Mouse (Mus musculus) olfactory bulb, adult 2 months (tissue): ENCODE results near the gene Rbck1.

Experiments
- CTCF ChIP-seq: fragments of 200-500 bp; IDR thresholded peaks from 2 replicates; pipeline ENCODE4 v1.5.1; 2012; ENCODE audit warnings: low read depth, mild to moderate bottlenecking, low read length, moderate library complexity; ENCODE audit not compliant: insufficient read depth
- POLR2A ChIP-seq: fragments of 200-500 bp; IDR thresholded peaks from 2 replicates; pipeline ENCODE4 v1.6.1; 2012; ENCODE audit warnings: mild to moderate bottlenecking, low read depth, low read length, moderate library complexity; ENCODE audit not compliant: insufficient read depth

DNA sequence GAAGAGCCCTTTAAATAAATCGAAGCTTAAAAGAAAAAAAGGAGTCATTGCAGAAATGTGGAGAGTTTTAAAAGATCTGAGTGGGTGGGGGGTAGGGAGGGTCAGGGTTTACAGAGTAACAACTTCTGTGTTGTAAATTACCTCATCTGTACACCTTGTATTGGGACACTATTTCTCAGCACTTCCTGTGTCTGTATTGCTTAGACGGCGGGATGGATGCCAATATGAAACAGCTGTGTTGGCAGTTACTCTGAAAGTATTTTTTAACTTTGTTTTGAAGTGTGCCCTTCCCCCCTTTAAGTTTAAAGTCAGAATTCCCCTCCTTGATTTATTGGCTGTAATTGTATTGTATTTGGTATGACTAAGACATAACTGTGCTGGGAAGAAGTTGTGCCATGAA, 51.0 kb downstream of the Rbck1 start:
- no peak for TF ChIP-seq CTCF
- no peak for TF ChIP-seq POLR2A
